Comparison of ENCODE assay signal across 24 mouse cellular contexts in the genomic region with DNA sequence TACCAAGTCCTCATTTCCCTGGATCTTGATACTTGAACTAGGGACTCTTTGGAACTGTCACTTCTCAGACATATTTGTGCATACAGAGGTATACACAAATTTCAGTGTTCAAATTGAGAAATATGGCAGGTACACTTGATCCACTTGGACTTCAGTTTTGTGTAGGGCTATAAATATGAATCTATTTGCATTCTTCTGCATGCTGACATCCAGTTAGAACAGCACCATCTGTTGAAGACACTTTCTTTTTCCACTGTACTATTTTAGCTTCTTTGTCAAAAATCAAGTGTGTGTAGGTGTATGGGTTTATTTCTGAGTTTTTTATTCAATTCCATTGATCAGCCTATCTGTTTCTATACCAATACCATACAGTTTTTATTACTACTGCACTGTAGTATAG. TPM values are rescaled to one million over a fixed set of nuclear protein-coding genes. Genes with fewer than 3 reads are reported as not detected.
"Had no signal": no experiment of that assay in that cellular context is flagged by ENCODE, and none has a peak within 500 bp of the region (broad histone marks: within the 10 kb centered on the region; RNA-seq: fewer than 3 reads in every experiment).

No protein-coding gene starts in this region.

- H3K36me3 ChIP-seq: lung, embryonic 15.5 days; midbrain, embryonic 13.5 days; midbrain, embryonic 15.5 days; neural tube, embryonic 12.5 days; stomach, embryonic 15.5 days had no signal

- H3K4me3 ChIP-seq: lung, embryonic 15.5 days; megakaryocyte, embryonic 14.5 days; midbrain, embryonic 13.5 days; midbrain, embryonic 15.5 days; neural tube, embryonic 12.5 days; stomach, embryonic 15.5 days had no signal

- H3K4me2 ChIP-seq: lung, embryonic 15.5 days; midbrain, embryonic 11.5 days; midbrain, embryonic 13.5 days; midbrain, embryonic 15.5 days; neural tube, embryonic 12.5 days; stomach, embryonic 15.5 days had no signal

- H3K9ac ChIP-seq: lung, embryonic 15.5 days; midbrain, embryonic 13.5 days; midbrain, embryonic 15.5 days; neural tube, embryonic 12.5 days; stomach, embryonic 15.5 days had no signal

- H3K27me3 ChIP-seq: lung, embryonic 15.5 days; megakaryocyte, embryonic 14.5 days; midbrain, embryonic 13.5 days; midbrain, embryonic 15.5 days; neural tube, embryonic 12.5 days; stomach, embryonic 15.5 days had no signal

- DNase-seq: lung, adult 2 months; lung, postnatal 14 days; lung, postnatal 36 days; right cerebral cortex, postnatal 14 days; thymus, adult 18-20 months; thymus, postnatal 14 days; thymus, postnatal 36 days had no signal

- H3K4me1 ChIP-seq: lung, embryonic 15.5 days; megakaryocyte, embryonic 14.5 days; midbrain, embryonic 13.5 days; midbrain, embryonic 15.5 days; neural tube, embryonic 12.5 days; stomach, embryonic 15.5 days had no signal

- ATAC-seq: lung, postnatal 0 days; midbrain, embryonic 13.5 days; midbrain, embryonic 15.5 days had no signal

- H3K27ac ChIP-seq: lung, embryonic 15.5 days; macrophage; midbrain, embryonic 13.5 days; midbrain, embryonic 15.5 days; neural tube, embryonic 12.5 days; stomach, embryonic 15.5 days; stomach, postnatal 0 days had no signal

- H3K9me3 ChIP-seq: lung, embryonic 15.5 days; megakaryocyte, embryonic 14.5 days; midbrain, embryonic 13.5 days; midbrain, embryonic 15.5 days; neural tube, embryonic 12.5 days; stomach, embryonic 15.5 days had no signal

RNA-seq across cellular contexts. Expression of a gene that starts 12.7 kb away (rescaled TPM):
- total RNA-seq: megakaryocyte progenitor cell, adult 5-6 weeks; midbrain, postnatal 0 days; monocyte, adult 5-6 weeks; neutrophil, adult 5-6 weeks had no signal
- polyA plus RNA-seq: lung, adult 2 months; lung, embryonic 15.5 days; lung, postnatal 0 days; macrophage; midbrain, embryonic 11.5 days; midbrain, embryonic 13.5 days; midbrain, embryonic 15.5 days; midbrain, postnatal 0 days; neural tube, embryonic 12.5 days; neural tube, embryonic 14.5 days; spleen, adult 2 months; stomach, embryonic 15.5 days; stomach, postnatal 0 days; thymus, postnatal 0 days had no signal

RNA-seq across cellular contexts. Expression of a gene that starts 43.9 kb away (rescaled TPM):
- total RNA-seq: megakaryocyte progenitor cell, adult 5-6 weeks; midbrain, postnatal 0 days; monocyte, adult 5-6 weeks; neutrophil, adult 5-6 weeks had no signal
- polyA plus RNA-seq: lung, embryonic 15.5 days; lung, postnatal 0 days; macrophage; midbrain, embryonic 11.5 days; midbrain, embryonic 13.5 days; midbrain, embryonic 15.5 days; midbrain, postnatal 0 days; neural tube, embryonic 12.5 days; neural tube, embryonic 14.5 days; spleen, adult 2 months; stomach, embryonic 15.5 days; thymus, postnatal 0 days had no signal
